Comparison of ENCODE assay signal across 8 mouse cellular contexts in the genomic region with DNA sequence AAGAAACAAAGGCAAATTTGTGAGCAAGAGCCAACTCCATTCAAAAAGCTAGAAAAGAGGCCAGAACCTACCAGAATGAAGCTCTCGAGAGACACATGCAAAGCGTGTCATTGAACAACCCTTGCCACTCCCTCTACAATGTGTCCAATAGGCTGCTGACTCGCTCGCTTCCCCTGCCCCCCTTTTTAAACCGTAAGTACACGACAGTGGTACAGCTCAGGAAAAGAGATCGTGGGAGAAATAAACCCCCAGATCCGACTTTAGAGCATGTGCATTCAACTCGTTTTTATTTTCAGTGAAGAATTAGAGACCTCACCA.
DNase-seq lines count a peak whose midpoint lies in the region; ATAC-seq and TF ChIP-seq lines count a peak whose summit lies in the region.

No protein-coding gene starts in this region.

- H3K27ac ChIP-seq in left cerebral cortex, adult 2 months = no peak overlapping the region
- H3K27ac ChIP-seq in forebrain, embryonic 10.5 days = no peak overlapping the region
- H3K27ac ChIP-seq in limb, embryonic 13.5 days = peak overlapping the region; percentile 65; the same call in 1 of the 2 replicates
- H3K27ac ChIP-seq in olfactory bulb, adult 2 months (ENCODE audit: insufficient read depth, low read depth, low read length) = no peak overlapping the region

- no peaks in the 10 kb centered on the region for H3K36me3 ChIP-seq in forebrain, embryonic 10.5 days (replicated peaks)
- H3K36me3 ChIP-seq in limb, embryonic 13.5 days = no peaks in the 10 kb centered on the region

- peak; percentile 81 for ATAC-seq in limb, embryonic 13.5 days (ENCODE audit: low FRiP score, low read depth)

- peak overlapping the region; percentile 45 for H3K4me2 ChIP-seq in limb, embryonic 13.5 days (replicated peaks)

- peaks cover 63% of the 10 kb centered on the region for H3K27me3 ChIP-seq in forebrain, embryonic 10.5 days (ENCODE audit: poor library complexity, severe bottlenecking)
- 0 out of 2 replicates have a peak, but pooled peaks cover 6% of the 10 kb centered on the region for H3K27me3 ChIP-seq in limb, embryonic 13.5 days

- peak; percentile 29 for DNase-seq in left cerebral cortex, postnatal 4 days
- DNase-seq in left cerebral cortex, adult 2 months (ENCODE audit: extremely low spot score in 1 of 2, low spot score in 2 of 2) = no peak
- DNase-seq in forebrain, embryonic 10.5 days (ENCODE audit: extremely low spot score, low spot score) = no peak
- no peak for DNase-seq in kidney, postnatal 4 days
- no peak for DNase-seq in kidney, adult 11 months
- DNase-seq in adrenal gland, adult 2 months = no peak

- no peak overlapping the region for H3K9ac ChIP-seq in limb, embryonic 13.5 days

- no peak overlapping the region for H3K4me3 ChIP-seq in left cerebral cortex, adult 2 months
- H3K4me3 ChIP-seq in forebrain, embryonic 10.5 days = peak overlapping the region; percentile 28; the same call in 1 of the 2 replicates
- peak overlapping the region; percentile 11; the same call in 1 of the 2 replicates for H3K4me3 ChIP-seq in limb, embryonic 13.5 days
- H3K4me3 ChIP-seq in olfactory bulb, adult 2 months (ENCODE audit: insufficient read depth, low read depth, low read length) = peak overlapping the region; percentile 13; the same call in 1 of the 2 replicates

- no peaks in the 10 kb centered on the region for H3K9me3 ChIP-seq in forebrain, embryonic 10.5 days
- H3K9me3 ChIP-seq in limb, embryonic 13.5 days = no peaks in the 10 kb centered on the region

- WGBS in forebrain, embryonic 10.5 days = 55% methylated on average over 9 of the region's 9 CpGs
- WGBS in limb, embryonic 13.5 days = 61% methylated on average over 9 of the region's 9 CpGs
- 6% methylated on average over 9 of the region's 9 CpGs for WGBS in olfactory bulb, adult 2 months

- intact Hi-C loops in left cerebral cortex, postnatal 4 days (cut with DNase I) = no loop called here
- intact Hi-C loops in left cerebral cortex, adult 2 months (cut with DNase I) = no loop called here

- no peak for TF ChIP-seq POLR2A in olfactory bulb, adult 2 months (IDR thresholded peaks at IDR 0.05; ENCODE audit: insufficient read depth, low read depth, low read length)

- no peak for TF ChIP-seq CTCF in left cerebral cortex, adult 2 months (IDR thresholded peaks at IDR 0.05)
- TF ChIP-seq CTCF in olfactory bulb, adult 2 months (IDR thresholded peaks at IDR 0.05; ENCODE audit: insufficient read depth, low read depth, low read length) = no peak

- H3K4me1 ChIP-seq in forebrain, embryonic 10.5 days = peaks cover 17% of the 10 kb centered on the region
- peaks cover 14% of the 10 kb centered on the region for H3K4me1 ChIP-seq in limb, embryonic 13.5 days
- H3K4me1 ChIP-seq in olfactory bulb, adult 2 months (ENCODE audit: control insufficient read depth, insufficient read depth, low read length) = no peaks in the 10 kb centered on the region
